Mouse (Mus musculus) ES-E14 (cell line): ENCODE results near the gene Mlst8. TPM values are rescaled to one million over a fixed set of nuclear protein-coding genes. Genes with fewer than 3 reads are reported as not detected.

ENCODE experiments used
- DNase-seq: peaks from one replicate; pipeline ENCODE4 v3.0.0-alpha.2; 2013; ENCODE audit warnings: low read depth, low spot score
- H3K27ac ChIP-seq: 2 replicates; pipeline ENCODE4 v1.5.1; 2012; ENCODE audit warnings: low read depth, mild to moderate bottlenecking, low read length, moderate library complexity, mixed read lengths; ENCODE audit not compliant: poor library complexity, insufficient read depth, severe bottlenecking
- H3K36me3 ChIP-seq: 2 replicates; pipeline ENCODE4 v1.6.1; 2012; ENCODE audit warnings: mild to moderate bottlenecking, low read length, moderate library complexity, mixed read lengths; ENCODE audit not compliant: control insufficient read depth, poor library complexity, insufficient read depth, severe bottlenecking
- H3K4me1 ChIP-seq, 2 experiments: fragments of 150-350 bp in 1 of 2; sonication (generic) in 1 of 2; 2 replicates each; pipeline ENCODE4 v1.6.1; 2012; ENCODE audit warnings: low read length in 2 of 2, mild to moderate bottlenecking in 1 of 2, mixed read lengths in 1 of 2; ENCODE audit not compliant: control insufficient read depth in 2 of 2, insufficient read depth in 2 of 2, poor library complexity in 1 of 2
- H3K4me3 ChIP-seq, 2 experiments: fragments of 150-350 bp in 1 of 2; sonication (generic) in 1 of 2; 2 replicates each; pipeline ENCODE4 v1.5.1; 2012; ENCODE audit warnings: low read length in 2 of 2, low read depth in 1 of 2, mild to moderate bottlenecking in 1 of 2, mixed read lengths in 1 of 2; ENCODE audit not compliant: insufficient read depth in 1 of 2, poor library complexity in 1 of 2, severe bottlenecking in 1 of 2
- H3K9ac ChIP-seq: 2 replicates; pipeline ENCODE4 v1.6.1; 2012; ENCODE audit warnings: low read depth, mild to moderate bottlenecking, low read length, mixed read lengths; ENCODE audit not compliant: poor library complexity, insufficient read depth, severe bottlenecking
- H3K9me3 ChIP-seq: fragments of 150-350 bp; sonication (generic); 2 replicates; pipeline ENCODE4 v1.6.1; 2012; ENCODE audit warnings: low read depth, mild to moderate bottlenecking, low read length; ENCODE audit not compliant: control insufficient read depth, insufficient read depth
- CHD2 ChIP-seq: IDR thresholded peaks from 2 replicates; pipeline ENCODE4 v1.6.1; 2014; ENCODE audit warnings: mild to moderate bottlenecking, low read depth, low read length, inconsistent platforms
- HCFC1 ChIP-seq: IDR thresholded peaks from 2 replicates; pipeline ENCODE4 v1.6.1; 2012; ENCODE audit warnings: low read length, inconsistent platforms, borderline replicate concordance; ENCODE audit not compliant: insufficient read depth
- MAFK ChIP-seq: IDR thresholded peaks from 2 replicates; pipeline ENCODE4 v1.6.1; 2014; ENCODE audit warnings: mild to moderate bottlenecking, low read depth, low read length, inconsistent platforms; ENCODE audit not compliant: insufficient read depth
- ZC3H11A ChIP-seq: IDR thresholded peaks from 2 replicates; pipeline ENCODE4 v1.6.1; 2012; ENCODE audit warnings: low read depth, mild to moderate bottlenecking, inconsistent platforms, low read length, borderline replicate concordance
- ZNF384 ChIP-seq: IDR thresholded peaks from 2 replicates; pipeline ENCODE4 v1.6.1; 2012; ENCODE audit warnings: low read depth, low read length, inconsistent platforms
- in situ Hi-C, 2 experiments: fragments of 600-800 bp; cut with MboI; formaldehyde crosslinking; loops; one replicate each; pipeline ENCODE4 v1.15.1; 2025; ENCODE audit warnings: low sequenced_read_pairs in 2 of 2, inconsistent platforms in 1 of 2; ENCODE audit not compliant: unreplicated experiment in 2 of 2
- total RNA-seq: library from RNA; depleted of rRNA; stranded (reverse); fragments of 300-350 nt; gene quantifications from 2 replicates; pipeline ENCODE4 v1.2.3, GENCODE M21; 2012

Mlst8 gene
- total RNA-seq, 1 experiment = 24.2 TPM

GRCm38 (mm10) chr17:24504085-24504484 is 25.2 kb upstream of the Mlst8 start:
- no peak overlapping the region for H3K9ac ChIP-seq
- no peak overlapping the region for H3K4me3 ChIP-seq
- H3K36me3 ChIP-seq = peaks cover 11% of the 10 kb centered on the region

GRCm38 (mm10) chr17:24502208-24502607 is 23.3 kb upstream of the Mlst8 start:
- Histone ChIP-seq H3K9ac (no peak overlapping the region), H3K9me3 (no peaks in the 10 kb centered on the region), H3K4me1 (peaks cover 0 to 6% of the 10 kb centered on the region in 2 experiments; a peak in 2 of 4 replicates), H3K36me3 (no peaks in the 10 kb centered on the region), H3K27ac (no peak overlapping the region), H3K4me3 (no peak overlapping the region)
- no peak for DNase-seq
- TF ChIP-seq ZNF384 (no peak), CHD2 (no peak), MAFK (no peak), ZC3H11A (no peak), HCFC1 (no peak)
- in situ Hi-C loops = no loop called here

More at GRCm38 (mm10) chr17:24504085-24504484, 25.2 kb upstream of the Mlst8 start:
- DNase-seq = no peak
- H3K9me3 ChIP-seq = no peaks in the 10 kb centered on the region
- peaks cover 0 to 10% of the 10 kb centered on the region in 2 experiments; a peak in 2 of 4 replicates for H3K4me1 ChIP-seq
- in situ Hi-C loops = no loop called here
- TF ChIP-seq ZC3H11A = no peak
- TF ChIP-seq HCFC1 = no peak
- no peak for TF ChIP-seq MAFK
- no peak for TF ChIP-seq CHD2
- no peak for TF ChIP-seq ZNF384
- H3K27ac ChIP-seq = no peak overlapping the region

- no peak for TF ChIP-seq CHD2
- TF ChIP-seq ZC3H11A = no peak
- TF ChIP-seq HCFC1 = no peak
- TF ChIP-seq MAFK = no peak
- TF ChIP-seq ZNF384 = no peak
- in situ Hi-C loops = no loop called here
- H3K9ac ChIP-seq = no peak overlapping the region
- 0 out of 4 replicates have a peak, but pooled peaks cover 0 to 2% of the 10 kb centered on the region in 2 experiments for H3K4me1 ChIP-seq
- no peaks in the 10 kb centered on the region for H3K9me3 ChIP-seq
- H3K4me3 ChIP-seq = no peak overlapping the region
- no peak for DNase-seq
- no peaks in the 10 kb centered on the region for H3K36me3 ChIP-seq
- H3K27ac ChIP-seq = no peak overlapping the region
Measured at GRCm38 (mm10) chr17:24496026-24496425, 17.1 kb upstream of the Mlst8 start.

- Histone ChIP-seq H3K27ac (no peak overlapping the region), H3K4me3 (no peak overlapping the region), H3K9me3 (no peaks in the 10 kb centered on the region), H3K36me3 (no peaks in the 10 kb centered on the region), H3K9ac (no peak overlapping the region), H3K4me1 (0 out of 4 replicates have a peak, but pooled peaks cover 0 to 2% of the 10 kb centered on the region in 2 experiments)
- in situ Hi-C loops = no loop called here
- DNase-seq = no peak
- TF ChIP-seq ZC3H11A (no peak), MAFK (no peak), ZNF384 (no peak), HCFC1 (no peak), CHD2 (no peak)
Measured at GRCm38 (mm10) chr17:24495443-24495842, 16.6 kb upstream of the Mlst8 start.
